Mouse (Mus musculus) gonadal fat pad, adult 2 months (tissue): ENCODE results near the gene Arhgap6. TPM values are rescaled to one million over a fixed set of nuclear protein-coding genes. Genes with fewer than 3 reads are reported as not detected.
A peak's percentile ranks its signal among the peaks of the same experiment; 100 is the strongest.
"Not testable (repeated sequence)": the region's sequence is repeated elsewhere in the genome, so short reads cannot be mapped to it uniquely, and the experiment has no call there.

ENCODE experiments used
- DNase-seq: peaks from one replicate; pipeline ENCODE4 v3.0.0-alpha.2; 2012; ENCODE audit warnings: low read depth
- polyA plus RNA-seq: library from polyadenylated mRNA; depleted of rRNA; stranded (reverse); fragments of >200 nt; gene quantifications from 2 replicates; pipeline ENCODE4 v1.2.3, GENCODE M21; 2012; rRNA removed

Arhgap6 gene
- polyA plus RNA-seq, 1 experiment: 1.8 TPM

GRCm38 (mm10) chrX:169308559-169308958 lies 513.7 kb downstream of the Arhgap6 start:
- no peak for DNase-seq

DNA sequence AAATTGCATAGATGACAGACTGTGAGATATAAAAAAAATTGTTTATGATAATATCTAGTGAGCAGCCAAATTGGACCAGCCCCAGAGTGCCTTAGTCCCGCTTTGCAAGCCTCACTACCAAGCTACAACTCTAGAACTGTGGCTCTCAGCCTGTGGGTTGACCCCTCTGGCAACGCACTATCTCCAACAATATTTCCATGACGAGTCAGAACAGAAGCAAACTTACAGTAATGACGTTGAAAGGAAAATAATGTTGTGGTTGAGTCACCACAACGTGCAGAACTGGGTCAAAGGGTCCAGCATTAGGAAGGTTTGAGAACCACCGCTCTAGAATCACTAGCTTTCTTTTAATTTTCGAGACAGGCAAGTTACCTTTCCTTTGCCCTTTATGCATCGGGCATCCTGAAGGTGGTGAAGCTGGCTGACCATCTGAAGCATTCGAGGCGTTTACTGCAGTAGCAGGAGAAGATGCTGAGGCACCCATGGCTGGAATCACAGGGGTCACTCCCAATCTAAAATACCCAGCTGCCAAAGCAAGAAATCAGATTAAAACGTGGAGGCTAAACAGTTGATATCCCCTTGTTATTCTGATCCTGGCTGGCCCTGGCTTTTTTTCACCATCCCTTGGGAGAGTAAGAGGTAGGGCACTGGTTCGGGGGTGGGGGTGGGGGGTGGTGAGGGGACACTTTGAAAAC lies 524.3 kb downstream of the Arhgap6 start:
- DNase-seq: no peak

- DNase-seq: peak; percentile 27
These were observed 525.2 kb downstream of the Arhgap6 start, which contains the start of gene Hccs for GRCm38 (mm10) chrX:169319945-169320667. TSS of gene Hccs (minus strand) at chrX:169320372.

DNA sequence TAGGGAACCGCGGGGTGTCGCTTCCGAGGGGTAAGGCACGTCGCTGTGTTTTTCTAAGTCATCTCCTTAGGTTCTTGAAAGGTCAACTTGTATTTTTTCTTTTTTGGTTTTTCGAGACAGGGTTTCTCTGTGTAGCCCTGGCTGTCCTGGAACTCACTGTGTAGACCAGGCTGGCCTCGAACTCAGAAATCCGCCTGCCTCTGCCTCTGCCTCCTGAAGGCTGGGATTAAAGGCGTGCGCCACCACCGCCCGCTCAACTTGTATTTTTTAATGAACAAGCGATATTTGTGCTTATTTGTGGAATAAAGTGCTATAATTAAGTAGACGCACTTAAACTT lies 525.7 kb downstream of the Arhgap6 start:
- DNase-seq: not testable (repeated sequence)

GRCm38 (mm10) chrX:169325929-169326595 lies 531.2 kb downstream of the Arhgap6 start:
- DNase-seq: no peak

- no peak for DNase-seq
These were observed 537.4 kb downstream of the Arhgap6 start for GRCm38 (mm10) chrX:169332264-169332663.

GRCm38 (mm10) chrX:169337559-169337958 lies 542.7 kb downstream of the Arhgap6 start:
- no peak for DNase-seq

GRCm38 (mm10) chrX:169338213-169338612 lies 543.3 kb downstream of the Arhgap6 start:
- DNase-seq: no peak

Other genes with a start within 250 kb of the Arhgap6 start
- 2.1 and 2.5 TPM in 2 replicates for gene Frmpd4, start 217.9 kb upstream of the Arhgap6 start, polyA plus RNA-seq
- 14.6 and 15.4 TPM in 2 replicates for gene Msl3, start 121.2 kb upstream of the Arhgap6 start, polyA plus RNA-seq